Mouse (Mus musculus) heart, postnatal 0 days (tissue): ENCODE data around the gene Maoa. TPM values are rescaled to one million over a fixed set of nuclear protein-coding genes. Genes with fewer than 3 reads are reported as not detected.

Source experiments
- ATAC-seq: fragments of 200-750 bp; cut with Nextera tagmentation; 2 replicates; pipeline ENCODE4 v1.8.0; 2017; ENCODE audit warnings: low read depth, moderate number of reproducible peaks, moderate library complexity; ENCODE audit not compliant: insufficient read depth
- DNase-seq: peaks from one replicate; pipeline ENCODE4 v3.0.0-alpha.2; 2016; ENCODE audit warnings: low spot score
- H3K27ac ChIP-seq: fragments of 300-500 bp; sonication (generic); 2 replicates; pipeline ENCODE4 v1.5.1; 2014; ENCODE audit warnings: low read depth, mild to moderate bottlenecking
- H3K27me3 ChIP-seq: fragments of 300-500 bp; sonication (generic); 2 replicates; pipeline ENCODE4 v1.6.1; 2014; ENCODE audit warnings: low read length, mixed read lengths; ENCODE audit not compliant: control insufficient read depth, insufficient read depth
- H3K36me3 ChIP-seq: fragments of 300-500 bp; sonication (generic); replicated peaks from 2 replicates; pipeline ENCODE4 v1.6.1; 2014; ENCODE audit warnings: low read length, mixed read lengths; ENCODE audit not compliant: control insufficient read depth, insufficient read depth
- H3K4me1 ChIP-seq: fragments of 300-500 bp; sonication (generic); 2 replicates; pipeline ENCODE4 v1.6.1; 2014; ENCODE audit warnings: antibody characterized with exemption; ENCODE audit not compliant: control insufficient read depth, insufficient read depth
- H3K4me2 ChIP-seq: fragments of 300-500 bp; sonication (generic); 2 replicates; pipeline ENCODE4 v1.6.1; 2014; ENCODE audit warnings: low read depth, mild to moderate bottlenecking, low read length, moderate library complexity
- H3K4me3 ChIP-seq: fragments of 300-500 bp; sonication (generic); 2 replicates; pipeline ENCODE4 v1.5.1; 2014; ENCODE audit warnings: low read depth, low read length
- H3K9ac ChIP-seq: fragments of 300-500 bp; sonication (generic); replicated peaks from 2 replicates; pipeline ENCODE4 v1.6.1; 2014; ENCODE audit warnings: low read depth, low read length, mixed read lengths
- H3K9me3 ChIP-seq: fragments of 300-500 bp; sonication (generic); replicated peaks from 2 replicates; pipeline ENCODE4 v1.6.1; 2016; ENCODE audit warnings: low read length; ENCODE audit not compliant: control insufficient read depth
- CTCF ChIP-seq: IDR thresholded peaks from 2 replicates; pipeline ENCODE4 v1.5.1; 2016; ENCODE audit warnings: antibody characterized with exemption, control low read depth, low read depth
- EP300 ChIP-seq: IDR thresholded peaks from 2 replicates; pipeline ENCODE4 v1.6.1; 2016; ENCODE audit warnings: antibody characterized with exemption, low read depth
- WGBS: fragments of 180-500 bp; shearing (Covaris S2); extraction: QIAGEN DNeasy Blood & Tissue Kit; methylation state at CpG from one replicate; pipeline ENCODE4 v1.1.7; 2014; 5-methylcytosine and 5-hydroxymethylcytosine counted together
- polyA plus RNA-seq: library from polyadenylated mRNA; unstranded; fragments of >200 nt; fragmentation: Nextera tagmentation; extraction: Ambion mirVana; gene quantifications from 2 replicates; pipeline ENCODE4 v1.2.1, GENCODE M21; 2015
- total RNA-seq: library from RNA; depleted of rRNA; stranded (reverse); fragments of >200 nt; gene quantifications from 2 replicates; pipeline ENCODE4 v1.2.3, GENCODE M21; 2014; ENCODE audit warnings: low replicate concordance; rRNA removed

Gene Maoa
- 2.4 and 6.6 TPM in 2 replicates for total RNA-seq
- 3.4 and 3.6 TPM in 2 replicates for polyA plus RNA-seq

GRCm38 (mm10) chrX:16619034-16619929 lies at the start of gene Maoa:
Maoa (plus strand) TSS chrX:16619698.
- peak within 1 kb of the TSS; percentile 80 for H3K27ac ChIP-seq
- H3K4me1 ChIP-seq: no peaks in the 10 kb centered on the region
- no peaks in the 10 kb centered on the region for H3K9me3 ChIP-seq
- TF ChIP-seq EP300 (no peak), CTCF (no peak)
- DNase-seq (peak; percentile 11), ATAC-seq (peak; percentile 60)
- peak within 1 kb of the TSS; percentile 78 for H3K4me2 ChIP-seq
- peak within 1 kb of the TSS; percentile 55 for H3K9ac ChIP-seq
- H3K27me3 ChIP-seq: no peaks in the 10 kb centered on the region
- WGBS: 15% methylated on average over 33 of the region's 33 CpGs
- H3K36me3 ChIP-seq: no peaks in the 10 kb centered on the region
- peak within 1 kb of the TSS; percentile 57 for H3K4me3 ChIP-seq

GRCm38 (mm10) chrX:16618225-16619033 lies 1.1 kb upstream of the Maoa start:
- ATAC-seq (peak; percentile 98), DNase-seq (peak; percentile 59)
- TF ChIP-seq CTCF: no peak
- no peak for TF ChIP-seq EP300
- Histone ChIP-seq H3K36me3 (no peaks in the 10 kb centered on the region), H3K4me2 (peak overlapping the region; percentile 78), H3K9me3 (no peaks in the 10 kb centered on the region), H3K4me1 (no peaks in the 10 kb centered on the region), H3K4me3 (peak overlapping the region; percentile 57), H3K27ac (peak overlapping the region; percentile 80), H3K27me3 (no peaks in the 10 kb centered on the region), H3K9ac (peak overlapping the region; percentile 55)
- WGBS: 10% methylated on average over 56 of the region's 60 CpGs

GRCm38 (mm10) chrX:16656511-16656910 lies 37.0 kb downstream of the Maoa start:
- no peak for ATAC-seq
- no peak overlapping the region for H3K27ac ChIP-seq

GRCm38 (mm10) chrX:16706094-16706493 lies 86.6 kb downstream of the Maoa start:
- Histone ChIP-seq H3K4me3 (no peak overlapping the region), H3K4me2 (no peak overlapping the region), H3K9me3 (no peaks in the 10 kb centered on the region), H3K9ac (no peak overlapping the region), H3K4me1 (no peaks in the 10 kb centered on the region), H3K27ac (no peak overlapping the region), H3K27me3 (no peaks in the 10 kb centered on the region), H3K36me3 (no peaks in the 10 kb centered on the region)
- ATAC-seq (no peak), DNase-seq (no peak)
- 67% methylated on average over 1 of the region's 1 CpGs for WGBS
- TF ChIP-seq CTCF: no peak
- TF ChIP-seq EP300: no peak

More at GRCm38 (mm10) chrX:16656511-16656910, 37.0 kb downstream of the Maoa start:
- Histone ChIP-seq H3K36me3 (no peaks in the 10 kb centered on the region), H3K4me3 (no peak overlapping the region), H3K9me3 (no peaks in the 10 kb centered on the region), H3K9ac (no peak overlapping the region), H3K4me2 (no peak overlapping the region), H3K27me3 (no peaks in the 10 kb centered on the region), H3K4me1 (no peaks in the 10 kb centered on the region)
- DNase-seq: peak; percentile 13
- TF ChIP-seq EP300: no peak
- 62% methylated on average over 2 of the region's 2 CpGs for WGBS

- H3K9ac ChIP-seq: no peak overlapping the region
- DNase-seq: peak; percentile 15
- TF ChIP-seq CTCF (no peak), EP300 (no peak)
- no peaks in the 10 kb centered on the region for H3K36me3 ChIP-seq
- 19% methylated on average over 1 of the region's 1 CpGs for WGBS
- no peaks in the 10 kb centered on the region for H3K4me1 ChIP-seq
- 0 out of 2 replicates have a peak overlapping the region, but pooled peaks have one; percentile 15 for H3K27ac ChIP-seq
- no peaks in the 10 kb centered on the region for H3K9me3 ChIP-seq
- H3K27me3 ChIP-seq: no peaks in the 10 kb centered on the region
- no peak for ATAC-seq
- H3K4me3 ChIP-seq: no peak overlapping the region
- H3K4me2 ChIP-seq: no peak overlapping the region
Observed at GRCm38 (mm10) chrX:16714033-16714432, 94.5 kb downstream of the Maoa start.

Other genes with a start within 250 kb of the Maoa start
- gene Cypt1, start 96.8 kb upstream of the Maoa start, total RNA-seq: not detected in 2 replicates
- not detected in 2 replicates for gene Cypt1, start 96.8 kb upstream of the Maoa start, polyA plus RNA-seq
- gene Maob, start 197.7 kb downstream of the Maoa start, total RNA-seq: 0.85 and 7.1 TPM in 2 replicates
- gene Maob, start 197.7 kb downstream of the Maoa start, polyA plus RNA-seq: 10.0 and 10.1 TPM in 2 replicates